Mouse (Mus musculus): ENCODE results near the gene Kif21b.

The Kif21b gene

GRCm38 (mm10) chr1:136156304-136156703 is 25.1 kb downstream of the Kif21b start:
- in situ Hi-C loops (cut with MboI, MseI), result no loop called here

GRCm38 (mm10) chr1:136156951-136157350 is 25.8 kb downstream of the Kif21b start:
- in situ Hi-C loops (cut with MboI, MseI), result no loop called here

- in situ Hi-C loops (cut with MboI, MseI), result loop anchor here (5.0 kb wide), 1 partner anchor 48 kb away; no protein-coding TSS in a partner anchor
Observed at GRCm38 (mm10) chr1:136159830-136160229, 28.6 kb downstream of the Kif21b start.

- in situ Hi-C loops (cut with MboI, MseI), result loop anchor here (5.0 kb wide), 1 partner anchor 48 kb away; no protein-coding TSS in a partner anchor
Observed at GRCm38 (mm10) chr1:136160297-136160696, 29.1 kb downstream of the Kif21b start.

GRCm38 (mm10) chr1:136160930-136161329 is 29.7 kb downstream of the Kif21b start:
- in situ Hi-C loops (cut with MboI, MseI), result loop anchor here (5.0 kb wide), 1 partner anchor 49 kb away; no protein-coding TSS in a partner anchor

GRCm38 (mm10) chr1:136161333-136161921 is 30.2 kb downstream of the Kif21b start:
- in situ Hi-C loops (cut with MboI, MseI), result loop anchor here (5.0 kb wide), 1 partner anchor 49 kb away; no protein-coding TSS in a partner anchor

GRCm38 (mm10) chr1:136165436-136165835 is 34.2 kb downstream of the Kif21b start:
- in situ Hi-C loops (cut with MboI, MseI), result no loop called here

GRCm38 (mm10) chr1:136167657-136168056 is 36.5 kb downstream of the Kif21b start:
- in situ Hi-C loops (cut with MboI, MseI), result no loop called here

GRCm38 (mm10) chr1:136170109-136170508 is 38.9 kb downstream of the Kif21b start:
- in situ Hi-C loops (cut with MboI, MseI), result loop anchor here (10.0 kb wide), 1 partner anchor 285 kb away; no protein-coding TSS in a partner anchor

- in situ Hi-C loops (cut with MboI, MseI), result loop anchor here (10.0 kb wide), 1 partner anchor 282 kb away; no protein-coding TSS in a partner anchor
Observed at GRCm38 (mm10) chr1:136172696-136173095, 41.5 kb downstream of the Kif21b start.

- in situ Hi-C loops (cut with MboI, MseI), result loop anchor here (10.0 kb wide), 1 partner anchor 281 kb away; no protein-coding TSS in a partner anchor
Observed at GRCm38 (mm10) chr1:136174101-136174606, 43.0 kb downstream of the Kif21b start.

GRCm38 (mm10) chr1:136175183-136175582 is 44.0 kb downstream of the Kif21b start:
- in situ Hi-C loops (cut with MboI, MseI), result loop anchor here (10.0 kb wide), 1 partner anchor 280 kb away; no protein-coding TSS in a partner anchor

- in situ Hi-C loops (cut with MboI, MseI), result loop anchor here (10.0 kb wide), 1 partner anchor 278 kb away; no protein-coding TSS in a partner anchor
Observed at GRCm38 (mm10) chr1:136177085-136177484, 45.9 kb downstream of the Kif21b start.

GRCm38 (mm10) chr1:136178741-136179140 is 47.6 kb downstream of the Kif21b start:
- in situ Hi-C loops (cut with MboI, MseI), result loop anchor here (10.0 kb wide), 1 partner anchor 276 kb away; no protein-coding TSS in a partner anchor

GRCm38 (mm10) chr1:136179511-136180001 is 48.4 kb downstream of the Kif21b start:
- in situ Hi-C loops (cut with MboI, MseI), result loop anchor here (10.0 kb wide), 1 partner anchor 275 kb away; no protein-coding TSS in a partner anchor

GRCm38 (mm10) chr1:136190033-136190432 is 58.8 kb downstream of the Kif21b start:
- in situ Hi-C loops (cut with MboI, MseI), result no loop called here

- in situ Hi-C loops (cut with MboI, MseI), result no loop called here
Observed at GRCm38 (mm10) chr1:136212803-136213202, 81.6 kb downstream of the Kif21b start, which contains the start of gene Mroh3. TSS of gene Mroh3 (minus strand) at chr1:136212828.

- in situ Hi-C loops (cut with MboI, MseI), result no loop called here
Observed at GRCm38 (mm10) chr1:136214304-136214703, 83.1 kb downstream of the Kif21b start.

- in situ Hi-C loops (cut with MboI, MseI), result no loop called here
Observed at GRCm38 (mm10) chr1:136220037-136220871, 89.1 kb downstream of the Kif21b start.

GRCm38 (mm10) chr1:136222386-136222785 is 91.2 kb downstream of the Kif21b start:
- in situ Hi-C loops (cut with MboI, MseI), result no loop called here

GRCm38 (mm10) chr1:136223758-136224342 is 92.7 kb downstream of the Kif21b start:
- in situ Hi-C loops (cut with MboI, MseI), result no loop called here

Measured in T-helper 2 cell (primary cell).